Mouse (Mus musculus): Measurements from ENCODE around the gene Celf3. TPM values are rescaled to one million over a fixed set of nuclear protein-coding genes. Genes with fewer than 3 reads are reported as not detected.

Celf3 gene
- polyA plus RNA-seq (2012; rRNA removed): 0.83 and 1.1 TPM in 2 replicates

DNA sequence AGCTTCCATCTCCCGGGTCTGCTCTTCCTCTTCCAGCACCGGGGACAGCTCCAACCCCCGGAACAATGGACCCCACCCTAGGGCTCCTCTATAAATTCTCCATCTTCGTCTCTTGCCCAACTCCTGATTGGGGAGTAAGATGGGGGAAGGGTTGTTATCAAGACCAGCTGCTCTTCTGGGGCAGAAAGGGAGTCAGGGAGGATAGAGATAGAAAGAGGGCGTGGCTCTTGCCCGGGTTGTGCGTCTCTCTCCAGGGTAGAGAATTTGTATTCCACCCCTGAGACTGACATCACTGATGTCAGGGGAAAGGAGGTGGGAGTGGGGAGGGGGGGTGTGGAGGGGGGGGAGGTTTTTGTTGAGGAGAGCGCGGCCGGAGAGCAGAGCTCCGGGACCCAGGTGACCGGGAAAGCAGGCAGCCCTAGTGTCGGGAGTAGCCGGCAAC lies at the start of gene Celf3:
TSS of gene Celf3 (plus strand) at position 315 of the 442 bp plus-strand sequence.
- DNase-seq (ENCODE audit: low spot score): no peak

DNA sequence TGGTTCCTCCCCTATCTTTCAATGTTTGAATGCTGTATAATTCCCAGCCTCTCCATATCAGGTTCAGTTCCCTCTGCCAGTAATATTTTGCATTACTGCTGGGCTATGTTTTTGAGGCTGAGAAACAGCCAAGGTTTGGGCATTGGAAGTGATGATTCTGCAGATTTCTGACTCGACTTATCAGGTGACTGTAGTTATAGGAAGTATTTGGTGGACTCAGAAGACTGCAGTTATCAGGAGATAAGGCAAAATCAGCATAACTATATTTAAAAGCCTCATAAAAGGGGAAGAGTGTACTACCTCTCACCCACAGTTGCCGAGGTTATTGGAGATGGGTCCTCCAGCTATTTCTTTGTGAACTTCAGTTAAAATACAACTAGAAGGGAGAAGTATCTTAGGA lies 47.1 kb upstream of the Celf3 start:
- no peak for DNase-seq (ENCODE audit: low spot score)

DNA sequence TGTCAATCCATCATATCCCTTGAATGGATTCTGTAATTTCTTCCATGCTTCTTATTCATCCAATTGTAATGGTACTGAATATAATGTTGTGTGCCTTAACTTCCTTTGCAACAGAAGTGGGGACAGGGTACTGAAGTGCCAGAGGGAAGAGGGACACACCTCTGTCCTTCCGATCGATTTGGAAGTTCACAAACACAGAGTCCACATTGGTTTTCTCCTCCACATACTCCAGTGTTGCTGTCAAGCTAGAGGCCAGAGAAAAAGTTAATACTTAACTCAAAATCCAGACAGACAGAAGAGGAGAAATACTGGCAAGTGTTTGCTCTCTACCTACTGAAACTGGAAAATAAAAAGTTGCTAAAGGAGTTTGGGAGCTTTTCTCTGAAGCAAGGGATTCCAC lies 43.8 kb upstream of the Celf3 start:
- DNase-seq (ENCODE audit: low spot score): no peak

DNA sequence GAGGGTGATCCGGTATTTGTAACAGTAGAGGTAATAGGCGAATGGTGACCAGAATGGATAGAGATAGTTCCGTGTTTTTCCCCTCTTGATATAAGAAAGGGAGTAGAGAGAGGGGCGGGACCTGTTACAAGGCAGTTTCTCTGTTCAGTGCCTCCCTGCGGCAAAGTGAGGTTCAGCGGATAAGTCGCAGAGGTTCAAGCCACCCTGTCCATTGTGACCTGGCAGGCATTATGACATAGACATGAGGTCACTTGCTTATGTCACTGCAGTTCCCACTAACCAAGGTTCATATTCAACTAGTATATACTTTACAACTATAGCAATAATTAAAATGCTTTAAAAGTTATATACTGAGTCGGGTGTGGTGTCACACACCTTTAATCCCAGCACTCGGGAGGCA lies 41.7 kb upstream of the Celf3 start:
- no peak for DNase-seq (ENCODE audit: low spot score)

GRCm38 (mm10) chr3:94441182-94441581 lies 36.9 kb upstream of the Celf3 start:
- no peak for DNase-seq (ENCODE audit: low spot score)

DNA sequence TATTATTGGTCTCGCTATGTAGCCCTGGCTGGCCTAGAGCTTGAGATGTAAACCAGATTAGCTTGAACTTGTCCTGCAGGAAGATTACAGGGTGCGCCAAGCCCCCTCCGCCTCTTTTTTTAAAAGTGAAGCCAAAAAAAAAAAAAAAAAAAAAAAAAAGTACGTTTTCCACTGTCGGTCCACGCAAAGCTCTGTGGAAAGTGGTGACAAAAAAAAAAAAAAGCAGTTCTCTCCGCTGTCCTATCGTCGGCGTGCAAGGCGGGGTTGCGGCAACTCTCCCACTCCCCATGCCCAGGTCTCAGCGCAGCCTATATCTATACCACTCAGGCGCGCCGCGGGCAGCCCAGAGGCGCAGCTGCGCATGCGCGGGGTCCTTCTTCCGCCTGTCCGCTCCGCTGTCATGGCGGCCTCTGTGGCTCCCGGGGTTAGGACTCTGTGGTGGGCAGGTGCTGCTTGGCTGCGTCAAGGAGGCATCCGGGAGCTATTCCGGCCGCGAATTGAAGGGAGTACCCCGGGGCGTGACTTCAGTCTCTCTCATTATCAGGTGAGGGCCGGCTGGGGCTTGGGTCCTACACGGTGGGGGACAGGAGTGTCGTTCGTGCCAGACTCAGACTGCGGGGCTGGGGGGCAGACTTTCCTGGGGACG lies 35.0 kb upstream of the Celf3 start, which contains the start of gene Mrpl9:
TSS of gene Mrpl9 (plus strand) at position 368 of the 646 bp plus-strand sequence.
- peak; percentile 92 for DNase-seq (ENCODE audit: low spot score)

- no peak for DNase-seq (ENCODE audit: low spot score)
These were observed 34.5 kb upstream of the Celf3 start, which contains the start of gene Oaz3 for GRCm38 (mm10) chr3:94443597-94443964. Oaz3 (minus strand) TSS chr3:94443915.

DNA sequence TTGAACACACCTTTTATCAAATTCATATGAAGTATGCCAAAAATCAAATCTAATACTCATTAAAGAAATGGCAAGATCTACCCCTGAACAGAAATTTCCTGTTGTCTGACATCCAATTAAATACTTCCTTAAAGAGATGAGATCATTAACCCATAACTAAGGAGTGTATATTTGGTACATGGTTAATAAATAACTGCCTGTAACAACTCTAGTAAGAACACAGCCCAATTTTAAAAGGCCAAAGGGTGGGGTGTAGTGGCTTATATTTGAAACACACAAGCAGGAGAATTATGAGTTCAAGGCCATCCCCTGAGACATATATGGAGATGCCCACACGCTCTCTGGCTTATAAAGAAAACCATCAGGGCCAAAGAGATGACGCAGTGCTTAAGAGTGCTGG lies 28.7 kb upstream of the Celf3 start:
- no peak for DNase-seq (ENCODE audit: low spot score)

- DNase-seq (ENCODE audit: low spot score): no peak
These were observed 21.5 kb upstream of the Celf3 start for GRCm38 (mm10) chr3:94456529-94457000.

DNA sequence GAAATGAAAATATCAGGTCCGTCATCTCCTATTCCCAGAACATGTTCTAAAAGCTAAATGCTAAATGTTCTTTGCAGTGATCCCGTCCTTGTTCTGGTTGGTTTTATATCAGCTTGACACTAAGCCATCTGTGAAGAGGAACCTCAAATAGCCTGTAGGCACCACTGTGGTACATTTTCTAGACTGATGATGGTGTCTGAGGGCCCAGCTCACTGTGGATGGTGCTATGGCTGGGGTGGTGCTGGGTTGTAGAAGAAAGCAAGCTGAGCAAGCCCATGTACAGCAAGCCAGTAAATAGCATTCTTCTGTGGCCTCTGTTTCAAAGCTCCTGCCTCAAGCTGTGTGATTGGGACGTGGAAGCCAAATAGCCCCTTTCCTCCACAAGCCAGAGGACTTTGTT lies 21.0 kb upstream of the Celf3 start:
- no peak for DNase-seq (ENCODE audit: low spot score)

GRCm38 (mm10) chr3:94459834-94460233 lies 18.3 kb upstream of the Celf3 start:
- DNase-seq (ENCODE audit: low spot score): no peak

- DNase-seq (ENCODE audit: low spot score): no peak
These were observed 14.0 kb upstream of the Celf3 start for GRCm38 (mm10) chr3:94463926-94464578.

- no peak for DNase-seq (ENCODE audit: low spot score)
These were observed 12.3 kb upstream of the Celf3 start for GRCm38 (mm10) chr3:94465632-94466430.

DNA sequence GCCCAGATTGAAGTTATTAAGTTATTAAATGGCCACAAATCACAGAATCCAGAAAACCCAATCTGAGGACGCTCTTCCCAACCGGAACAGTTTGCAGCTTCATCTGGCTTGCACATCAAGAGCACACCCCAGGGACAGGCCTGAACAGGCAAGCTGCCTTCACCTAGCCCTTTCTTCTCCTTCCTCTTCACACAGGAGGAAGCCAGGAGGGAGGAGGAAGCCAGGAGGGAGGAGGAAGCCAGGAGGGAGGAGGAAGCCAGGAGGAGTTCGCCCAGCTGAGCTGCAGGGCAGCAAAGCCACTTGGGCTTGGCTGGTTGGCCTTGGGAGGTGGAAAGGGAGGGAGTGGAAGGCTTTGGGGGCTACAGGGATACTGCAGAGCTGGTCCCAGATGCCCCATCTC lies 9.2 kb upstream of the Celf3 start:
- no peak for DNase-seq (ENCODE audit: low spot score)

GRCm38 (mm10) chr3:94472447-94473114 lies 5.5 kb upstream of the Celf3 start:
- no peak for DNase-seq (ENCODE audit: low spot score)

DNA sequence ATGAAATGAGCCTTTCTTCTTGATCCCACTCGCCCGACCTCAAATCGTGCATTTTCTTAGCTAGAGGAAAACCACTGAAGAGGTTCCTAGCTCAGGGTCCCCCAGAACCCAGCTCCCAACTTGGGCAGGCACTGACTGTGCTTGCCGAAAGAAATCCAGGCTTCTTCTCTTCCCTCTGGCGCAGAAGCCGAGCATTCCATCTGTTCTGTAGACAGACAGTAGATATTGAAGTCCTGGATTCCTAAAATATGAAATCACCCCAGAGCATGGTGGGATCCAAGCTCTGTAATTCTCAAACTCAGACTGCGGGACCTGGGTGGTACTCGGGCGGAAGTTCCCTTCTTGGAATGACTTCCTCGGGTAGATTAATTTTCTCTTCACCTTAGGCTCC lies 5.0 kb upstream of the Celf3 start:
- DNase-seq (ENCODE audit: low spot score): no peak

DNA sequence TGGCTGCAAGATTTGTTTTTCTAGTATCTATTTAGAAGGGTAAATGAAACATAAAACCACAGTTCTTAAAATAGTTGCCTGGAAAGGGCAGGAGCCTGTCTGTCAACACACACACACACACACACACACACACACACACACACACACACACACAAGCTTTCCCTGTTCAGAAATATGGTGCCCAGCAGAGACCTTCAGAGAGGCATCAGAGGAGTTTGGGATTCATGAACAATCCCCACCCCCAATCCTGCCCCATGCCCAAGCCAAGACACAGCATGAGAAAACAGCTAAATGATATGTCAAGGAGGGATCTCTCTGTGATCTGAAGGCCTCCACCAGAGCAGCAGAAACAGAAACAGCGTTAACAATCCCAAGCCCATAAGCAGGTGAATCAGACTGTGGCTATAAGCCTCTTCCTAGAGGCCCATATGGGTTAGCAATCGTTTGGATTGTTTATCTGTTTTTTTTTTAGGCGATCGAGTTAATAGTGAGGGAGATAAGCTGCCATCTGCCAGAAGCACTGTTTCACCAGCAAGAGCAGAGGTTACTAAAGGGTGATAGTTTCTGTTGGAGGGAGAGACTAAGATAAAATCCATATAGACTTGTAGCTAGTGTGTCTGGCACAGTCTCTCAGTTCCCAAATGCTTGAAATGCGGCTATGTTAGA lies 4.4 kb upstream of the Celf3 start:
- no peak for DNase-seq (ENCODE audit: low spot score)

- DNase-seq (ENCODE audit: low spot score): no peak
These were observed 1.6 kb upstream of the Celf3 start for GRCm38 (mm10) chr3:94476301-94477035.

DNA sequence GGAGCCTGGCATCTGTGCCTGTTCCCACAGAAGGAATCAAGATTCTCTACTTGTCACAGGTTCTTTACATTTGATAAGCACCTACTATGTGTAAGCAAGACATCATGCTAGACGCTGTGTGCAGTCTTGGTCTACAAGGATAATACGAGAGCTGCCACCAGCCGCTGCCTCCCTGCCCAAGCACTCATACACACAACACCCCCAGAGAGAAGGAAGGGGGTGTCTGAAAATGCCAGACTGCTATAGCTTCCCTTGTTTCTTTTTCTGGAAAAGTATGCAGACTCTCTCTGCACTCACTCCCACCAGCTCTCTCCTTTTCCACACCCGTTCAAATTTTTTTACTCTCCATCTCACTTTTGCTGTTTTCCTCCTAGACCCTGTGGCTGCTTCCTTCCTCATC lies 651 bp upstream of the Celf3 start:
- DNase-seq (ENCODE audit: low spot score): no peak

- DNase-seq (ENCODE audit: low spot score): no peak
These were observed 585 bp downstream of the Celf3 start for GRCm38 (mm10) chr3:94478591-94479169.

Data from urinary bladder, adult 2 months (tissue).